Mouse (Mus musculus): ENCODE results near the gene Gm20219. TPM values are rescaled to one million over a fixed set of nuclear protein-coding genes. Genes with fewer than 3 reads are reported as not detected.
"Not testable (repeated sequence)": the region's sequence is repeated elsewhere in the genome, so short reads cannot be mapped to it uniquely, and the experiment has no call there.

The Gm20219 gene
- total RNA-seq, 1 experiment from 2014 or later, result 1.2 TPM

DNA sequence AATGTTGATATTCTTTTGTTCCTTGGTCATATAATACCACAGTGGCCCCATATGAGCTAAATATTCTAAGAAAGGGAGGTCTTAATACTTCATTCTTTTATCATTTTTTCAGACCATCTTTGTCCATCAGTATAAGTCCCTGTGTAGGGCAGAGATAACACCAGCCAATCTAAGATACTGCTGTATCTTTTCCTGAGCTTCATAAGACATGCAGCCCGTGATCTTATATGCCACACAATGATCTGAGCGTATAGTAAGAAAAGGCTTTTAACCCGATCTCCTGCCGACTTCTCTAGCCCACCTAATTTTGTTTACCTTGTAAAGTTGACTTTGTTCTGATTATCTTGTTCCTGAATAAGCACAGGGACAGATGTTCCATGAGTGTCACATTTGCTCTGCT, 29.2 kb downstream of the Gm20219 start:
- no peak for ATAC-seq (replicated peaks; ENCODE audit: insufficient number of reproducible peaks, low FRiP score, low TSS enrichment, poor library complexity, severe bottlenecking)

DNA sequence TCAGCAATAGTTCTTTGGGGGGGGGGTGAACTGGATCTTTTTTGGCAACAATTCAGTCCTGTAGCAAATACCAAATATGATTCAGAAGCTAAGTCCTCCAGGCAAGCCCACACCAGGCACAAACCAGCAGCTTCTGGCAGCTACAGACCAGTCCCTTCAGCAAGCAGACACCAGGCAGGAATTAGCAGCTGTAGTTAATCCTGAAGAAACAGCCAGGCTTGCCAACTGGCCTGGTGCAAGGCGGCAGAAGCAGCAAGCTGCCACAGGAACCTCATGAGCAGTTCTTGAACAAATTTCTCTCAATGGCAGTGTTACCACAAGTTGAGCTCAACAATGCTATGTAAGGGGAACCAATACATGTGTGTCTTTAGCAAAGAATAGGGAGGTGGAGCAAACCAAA, 31.4 kb downstream of the Gm20219 start:
- ATAC-seq (replicated peaks; ENCODE audit: insufficient number of reproducible peaks, low FRiP score, low TSS enrichment, poor library complexity, severe bottlenecking), result no peak

GRCm38 (mm10) chr17:56515690-56516410, 38.3 kb downstream of the Gm20219 start:
- no peak for ATAC-seq (replicated peaks; ENCODE audit: insufficient number of reproducible peaks, low FRiP score, low TSS enrichment, poor library complexity, severe bottlenecking)

DNA sequence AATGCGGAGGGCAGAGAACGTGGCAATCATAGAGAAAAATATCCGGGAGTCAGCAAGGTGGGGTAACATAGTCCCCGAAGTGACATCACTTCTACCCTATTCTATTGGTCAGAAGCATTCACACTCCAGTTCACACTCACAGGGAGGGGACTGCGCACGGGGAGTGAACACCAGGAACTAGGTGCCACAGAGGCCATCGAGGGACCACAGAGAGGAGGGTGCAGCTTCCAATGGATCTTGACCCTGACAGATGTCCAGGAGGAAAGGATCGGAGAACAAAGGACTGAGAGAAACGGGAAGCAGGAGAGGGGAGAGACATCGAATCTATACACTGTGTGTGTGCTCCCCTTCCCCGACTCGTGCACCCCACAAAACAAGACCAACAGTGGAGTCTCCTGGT, 39.3 kb downstream of the Gm20219 start:
- no peak for ATAC-seq (replicated peaks; ENCODE audit: insufficient number of reproducible peaks, low FRiP score, low TSS enrichment, poor library complexity, severe bottlenecking)

- no peak for ATAC-seq (replicated peaks; ENCODE audit: insufficient number of reproducible peaks, low FRiP score, low TSS enrichment, poor library complexity, severe bottlenecking)
These were observed 39.9 kb downstream of the Gm20219 start for GRCm38 (mm10) chr17:56514330-56514729.

- no peak for ATAC-seq (replicated peaks; ENCODE audit: insufficient number of reproducible peaks, low FRiP score, low TSS enrichment, poor library complexity, severe bottlenecking)
These were observed 41.9 kb downstream of the Gm20219 start, which contains the start of gene Znrf4 for GRCm38 (mm10) chr17:56512310-56512709. Znrf4 (minus strand) TSS chr17:56512431.

DNA sequence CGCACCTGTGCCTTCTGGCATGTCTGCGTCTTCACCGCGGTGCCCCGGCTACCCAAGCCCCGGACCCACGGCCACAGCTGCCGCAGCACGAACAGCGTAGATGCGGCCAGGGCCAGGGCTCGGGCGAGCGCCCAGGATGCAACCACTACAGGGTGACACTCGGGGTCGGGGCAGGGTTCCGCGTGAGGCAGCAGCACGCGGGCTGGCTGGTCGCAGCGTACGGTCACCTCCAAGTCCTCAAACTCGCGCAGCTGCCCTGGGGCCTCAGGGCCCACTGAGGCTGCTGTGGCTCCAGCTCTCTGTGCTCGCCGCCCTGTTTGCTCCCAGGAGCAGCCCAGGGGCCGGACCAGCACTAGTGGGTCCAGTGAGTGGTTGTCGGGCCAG, 42.5 kb downstream of the Gm20219 start:
- ATAC-seq (replicated peaks; ENCODE audit: insufficient number of reproducible peaks, low FRiP score, low TSS enrichment, poor library complexity, severe bottlenecking), result no peak

- ATAC-seq (replicated peaks; ENCODE audit: insufficient number of reproducible peaks, low FRiP score, low TSS enrichment, poor library complexity, severe bottlenecking), result no peak
These were observed 43.0 kb downstream of the Gm20219 start for GRCm38 (mm10) chr17:56510970-56511706.

DNA sequence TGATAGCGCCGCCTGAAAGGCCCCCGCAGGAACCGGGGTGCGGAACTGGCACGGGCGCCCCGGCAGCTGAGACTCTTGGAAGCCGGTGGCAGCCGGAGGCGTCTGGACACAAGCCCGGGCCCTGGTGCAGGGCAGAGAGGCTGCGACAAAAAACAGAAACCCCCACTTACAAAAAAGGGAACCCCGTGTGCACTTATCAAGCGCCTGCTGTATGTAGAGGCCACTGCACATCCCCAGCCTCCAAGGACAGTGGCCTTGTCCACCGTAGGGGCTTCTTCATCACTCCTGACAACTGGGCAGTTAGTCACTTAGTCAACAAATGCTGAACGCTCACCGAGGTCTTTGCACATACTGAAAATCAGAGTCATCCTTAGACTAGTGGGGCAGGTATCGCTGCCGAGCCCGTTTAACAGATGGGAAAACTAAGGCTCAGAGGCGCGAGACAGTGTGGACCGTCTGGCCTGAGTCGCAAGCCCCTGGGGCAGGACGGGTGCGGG, 43.7 kb downstream of the Gm20219 start:
- no peak for ATAC-seq (replicated peaks; ENCODE audit: insufficient number of reproducible peaks, low FRiP score, low TSS enrichment, poor library complexity, severe bottlenecking)

- no peak for ATAC-seq (replicated peaks; ENCODE audit: insufficient number of reproducible peaks, low FRiP score, low TSS enrichment, poor library complexity, severe bottlenecking)
These were observed 44.3 kb downstream of the Gm20219 start for GRCm38 (mm10) chr17:56509707-56510472.

- ATAC-seq (replicated peaks; ENCODE audit: insufficient number of reproducible peaks, low FRiP score, low TSS enrichment, poor library complexity, severe bottlenecking), result no peak
These were observed 45.1 kb downstream of the Gm20219 start for GRCm38 (mm10) chr17:56509021-56509640.

DNA sequence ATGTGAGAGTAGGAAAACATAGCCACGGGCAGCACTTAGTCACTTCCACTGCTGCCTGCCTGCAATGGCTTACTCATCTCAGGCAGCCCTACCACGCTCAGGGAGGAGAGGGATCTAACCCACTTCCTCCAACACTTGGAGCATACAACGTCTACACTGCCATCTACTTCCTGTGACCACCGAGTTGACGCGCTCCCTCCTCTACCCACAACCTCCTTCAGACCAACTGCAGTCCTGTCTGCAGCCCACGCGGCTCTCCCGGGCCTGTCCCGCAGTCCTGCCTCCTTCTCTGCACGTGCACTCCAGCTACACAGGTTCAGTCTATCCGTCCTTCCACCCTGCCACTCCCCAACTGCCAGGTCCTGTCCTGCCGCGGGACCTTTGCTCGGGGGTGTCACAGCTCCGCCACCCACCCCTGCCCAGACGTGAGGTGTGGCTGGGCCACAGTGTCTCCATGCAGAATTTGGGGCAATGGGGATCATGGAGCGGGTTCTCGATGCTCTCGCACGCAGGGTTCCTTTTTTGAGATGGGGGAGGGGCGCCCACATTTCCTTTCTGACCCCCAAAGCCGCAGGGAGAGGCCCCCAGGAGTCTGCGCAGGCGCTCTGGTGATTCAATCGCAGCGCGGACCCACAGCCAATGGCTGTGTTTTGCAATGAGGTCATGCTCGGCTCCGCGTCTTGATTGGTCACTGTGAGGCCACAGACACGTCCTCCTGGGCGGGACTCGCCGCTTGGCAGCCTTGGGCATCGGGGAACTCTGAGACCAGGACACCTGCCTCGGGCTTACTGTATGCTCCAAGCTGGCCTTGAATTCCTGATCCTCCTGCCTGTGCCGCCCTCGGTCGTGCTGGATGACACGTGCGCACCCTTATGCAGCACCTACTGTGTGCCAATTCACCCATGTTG, 46.8 kb downstream of the Gm20219 start:
- peak; percentile 97 for ATAC-seq (replicated peaks; ENCODE audit: insufficient number of reproducible peaks, low FRiP score, low TSS enrichment, poor library complexity, severe bottlenecking)

DNA sequence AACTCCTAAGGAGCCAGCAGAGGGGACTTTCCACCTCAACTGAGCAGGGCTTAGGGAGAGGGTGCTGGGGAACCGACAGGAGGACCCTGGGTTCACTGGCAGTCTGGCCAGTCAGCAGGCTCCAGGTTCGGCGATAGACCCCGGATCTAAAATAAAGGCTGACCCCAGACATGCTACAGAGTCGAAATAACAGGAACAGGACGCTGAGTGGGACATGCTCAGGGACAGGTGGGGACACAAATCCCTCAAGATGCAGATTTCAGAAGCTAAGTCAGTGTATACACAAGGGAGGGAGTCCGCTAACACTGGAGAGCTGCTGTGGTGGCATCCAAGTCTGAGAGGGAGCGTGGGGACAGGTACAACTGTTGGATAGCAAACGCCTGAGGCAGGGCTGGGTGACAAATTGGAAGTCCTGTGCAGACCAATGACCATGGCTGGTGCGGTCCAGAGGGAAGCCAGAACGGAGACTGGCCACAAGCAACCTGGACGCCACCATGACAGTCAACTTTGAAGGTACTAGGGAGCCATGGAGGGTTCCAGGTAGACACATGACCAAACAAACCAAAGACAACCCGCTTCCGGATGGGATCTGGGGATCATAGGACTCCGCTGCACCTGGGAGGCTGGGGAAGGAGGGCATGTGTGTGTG, 47.6 kb downstream of the Gm20219 start:
- no peak for ATAC-seq (replicated peaks; ENCODE audit: insufficient number of reproducible peaks, low FRiP score, low TSS enrichment, poor library complexity, severe bottlenecking)

- ATAC-seq (replicated peaks; ENCODE audit: insufficient number of reproducible peaks, low FRiP score, low TSS enrichment, poor library complexity, severe bottlenecking), result no peak
These were observed 48.8 kb downstream of the Gm20219 start for GRCm38 (mm10) chr17:56505401-56505800.

DNA sequence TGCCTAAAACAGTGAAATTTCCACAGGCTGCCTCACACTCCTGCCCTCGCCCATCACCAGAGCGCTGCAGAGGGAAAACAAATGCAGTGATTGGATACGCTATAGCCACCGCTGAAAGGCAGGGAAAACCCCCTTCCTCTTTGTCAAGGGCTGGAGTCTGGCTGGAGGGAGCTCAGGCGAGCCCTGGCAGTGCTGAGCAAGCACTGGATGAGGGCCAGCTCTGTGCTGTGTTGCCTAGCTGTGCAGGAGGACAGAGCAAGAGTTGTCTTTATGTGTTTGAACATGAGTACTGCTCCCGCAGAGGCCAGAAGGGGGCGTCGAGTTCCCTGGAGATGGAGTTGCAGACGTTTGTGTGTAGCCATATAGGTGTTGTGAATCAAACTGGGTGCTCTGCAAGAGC, 51.7 kb downstream of the Gm20219 start:
- ATAC-seq (replicated peaks; ENCODE audit: insufficient number of reproducible peaks, low FRiP score, low TSS enrichment, poor library complexity, severe bottlenecking), result no peak

DNA sequence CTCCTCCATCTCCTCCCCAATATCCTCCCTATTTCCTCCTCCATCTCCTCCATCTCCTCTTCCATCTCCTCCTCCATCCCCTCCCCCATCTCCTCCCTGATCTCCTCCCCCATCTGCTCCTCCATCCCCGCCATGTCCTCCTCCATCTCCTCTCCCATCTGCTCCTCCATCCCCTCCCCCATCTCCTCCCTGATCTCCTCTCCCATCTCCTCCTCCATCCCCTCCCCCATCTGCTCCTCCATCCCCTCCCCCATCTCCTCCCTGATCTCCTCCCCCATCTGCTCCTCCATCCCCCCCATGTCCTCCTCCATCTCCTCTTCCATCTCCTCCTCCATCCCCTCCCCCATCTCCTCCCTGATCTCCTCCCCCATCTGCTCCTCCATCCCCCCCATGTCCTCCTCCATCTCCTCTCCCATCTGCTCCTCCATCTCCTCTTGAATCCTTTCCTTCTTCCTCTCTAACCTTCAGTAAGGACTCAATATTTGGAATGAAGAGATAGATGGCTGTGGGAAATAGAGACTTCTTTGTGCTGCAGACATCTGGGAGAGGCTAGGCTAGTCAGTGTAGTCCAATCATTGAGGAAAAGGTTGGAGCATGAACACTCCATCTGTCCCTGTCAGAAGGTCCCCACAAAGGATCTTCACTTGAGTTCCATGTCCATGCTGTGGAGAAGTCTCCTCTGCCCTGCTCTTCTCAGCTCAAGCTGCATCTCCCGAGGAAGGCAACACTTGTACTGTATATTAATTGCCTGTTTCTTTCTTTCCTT, 52.4 kb downstream of the Gm20219 start:
- not testable (repeated sequence) for ATAC-seq (replicated peaks; ENCODE audit: insufficient number of reproducible peaks, low FRiP score, low TSS enrichment, poor library complexity, severe bottlenecking)

Measured in monocyte, adult 5-6 weeks (primary cell).